Mouse (Mus musculus): Measurements from ENCODE around the gene Trpv2.

- TF ChIP-seq CTCF (IDR thresholded peaks at IDR 0.05; ENCODE audit: insufficient read depth, low read depth, low read length): no peak
- no peak for TF ChIP-seq POLR2A (IDR thresholded peaks at IDR 0.05; ENCODE audit: insufficient read depth, low read depth, low read length)
These were observed 33.6 kb downstream of the Trpv2 start for GRCm38 (mm10) chr11:62607952-62608201.
